Mouse (Mus musculus): Measurements from ENCODE around the gene D16Ertd472e. TPM values are rescaled to one million over a fixed set of nuclear protein-coding genes. Genes with fewer than 3 reads are reported as not detected.

D16Ertd472e gene
- total RNA-seq, 1 experiment from 2014 or later = 24.4 TPM

GRCm38 (mm10) chr16:78575190-78575851 lies 1.2 kb downstream of the D16Ertd472e start:
- no peak for ATAC-seq (ENCODE audit: extremely low read depth, insufficient number of reproducible peaks, low FRiP score, poor library complexity, severe bottlenecking)

GRCm38 (mm10) chr16:78574241-78574640 lies 2.3 kb downstream of the D16Ertd472e start:
- ATAC-seq (ENCODE audit: extremely low read depth, insufficient number of reproducible peaks, low FRiP score, poor library complexity, severe bottlenecking) = no peak

- no peak for ATAC-seq (ENCODE audit: extremely low read depth, insufficient number of reproducible peaks, low FRiP score, poor library complexity, severe bottlenecking)
Observed at GRCm38 (mm10) chr16:78573016-78573415, 3.5 kb downstream of the D16Ertd472e start.

GRCm38 (mm10) chr16:78564110-78564821 lies 12.2 kb downstream of the D16Ertd472e start:
- no peak for ATAC-seq (ENCODE audit: extremely low read depth, insufficient number of reproducible peaks, low FRiP score, poor library complexity, severe bottlenecking)

GRCm38 (mm10) chr16:78563093-78563971 lies 13.2 kb downstream of the D16Ertd472e start:
- peak; percentile 28; the same call in 1 of the 2 replicates for ATAC-seq (ENCODE audit: extremely low read depth, insufficient number of reproducible peaks, low FRiP score, poor library complexity, severe bottlenecking)

GRCm38 (mm10) chr16:78560627-78561026 lies 15.9 kb downstream of the D16Ertd472e start:
- no peak for ATAC-seq (ENCODE audit: extremely low read depth, insufficient number of reproducible peaks, low FRiP score, poor library complexity, severe bottlenecking)

GRCm38 (mm10) chr16:78560063-78560462 lies 16.4 kb downstream of the D16Ertd472e start:
- peak; percentile 76 for ATAC-seq (ENCODE audit: extremely low read depth, insufficient number of reproducible peaks, low FRiP score, poor library complexity, severe bottlenecking)

- ATAC-seq (ENCODE audit: extremely low read depth, insufficient number of reproducible peaks, low FRiP score, poor library complexity, severe bottlenecking) = peak; percentile 80
Observed at GRCm38 (mm10) chr16:78557573-78557972, 18.9 kb downstream of the D16Ertd472e start.

GRCm38 (mm10) chr16:78554911-78555648 lies 21.4 kb downstream of the D16Ertd472e start:
- ATAC-seq (ENCODE audit: extremely low read depth, insufficient number of reproducible peaks, low FRiP score, poor library complexity, severe bottlenecking) = no peak

- no peak for ATAC-seq (ENCODE audit: extremely low read depth, insufficient number of reproducible peaks, low FRiP score, poor library complexity, severe bottlenecking)
Observed at GRCm38 (mm10) chr16:78547367-78547766, 29.1 kb downstream of the D16Ertd472e start.

- ATAC-seq (ENCODE audit: extremely low read depth, insufficient number of reproducible peaks, low FRiP score, poor library complexity, severe bottlenecking) = peak; percentile 29; the same call in 1 of the 2 replicates
Observed at GRCm38 (mm10) chr16:78546529-78546928, 30.0 kb downstream of the D16Ertd472e start.

- ATAC-seq (ENCODE audit: extremely low read depth, insufficient number of reproducible peaks, low FRiP score, poor library complexity, severe bottlenecking) = peak; percentile 74
Observed at GRCm38 (mm10) chr16:78540376-78541246, 35.9 kb downstream of the D16Ertd472e start.

- ATAC-seq (ENCODE audit: extremely low read depth, insufficient number of reproducible peaks, low FRiP score, poor library complexity, severe bottlenecking) = no peak
Observed at GRCm38 (mm10) chr16:78537798-78538422, 38.6 kb downstream of the D16Ertd472e start.

- ATAC-seq (ENCODE audit: extremely low read depth, insufficient number of reproducible peaks, low FRiP score, poor library complexity, severe bottlenecking) = no peak
Observed at GRCm38 (mm10) chr16:78537322-78537721, 39.2 kb downstream of the D16Ertd472e start.

- ATAC-seq (ENCODE audit: extremely low read depth, insufficient number of reproducible peaks, low FRiP score, poor library complexity, severe bottlenecking) = no peak
Observed at GRCm38 (mm10) chr16:78534468-78534867, 42.0 kb downstream of the D16Ertd472e start.

GRCm38 (mm10) chr16:78531957-78532605 lies 44.4 kb downstream of the D16Ertd472e start:
- peak; percentile 47; the same call in 1 of the 2 replicates for ATAC-seq (ENCODE audit: extremely low read depth, insufficient number of reproducible peaks, low FRiP score, poor library complexity, severe bottlenecking)

GRCm38 (mm10) chr16:78522974-78523373 lies 53.5 kb downstream of the D16Ertd472e start:
- no peak for ATAC-seq (ENCODE audit: extremely low read depth, insufficient number of reproducible peaks, low FRiP score, poor library complexity, severe bottlenecking)

Data from neutrophil, adult 5-6 weeks (primary cell).